22 mouse cellular contexts compared by ENCODE assay signal in genomic region chr1:183595306-183595705, GRCm38 (mm10).
DNase-seq lines count a peak whose midpoint lies in the region; ATAC-seq lines count a peak whose summit lies in the region.
"Had no signal": no experiment of that assay in that cellular context is flagged by ENCODE, and none has a peak within 500 bp of the region (broad histone marks: within the 10 kb centered on the region; RNA-seq: fewer than 3 reads in every experiment).

No protein-coding gene starts in this region.

- H3K4me1 ChIP-seq in forebrain, embryonic 11.5 days (replicated peaks; ENCODE audit: control insufficient read depth, insufficient read depth, low read length), result no peaks in the 10 kb centered on the region
- no peaks in the 10 kb centered on the region for H3K4me1 ChIP-seq in forebrain, embryonic 15.5 days
- no peaks in the 10 kb centered on the region for H3K4me1 ChIP-seq in liver, embryonic 12.5 days
- H3K4me1 ChIP-seq: embryonic facial prominence, embryonic 15.5 days; forebrain, embryonic 10.5 days; heart, embryonic 13.5 days; hindbrain, embryonic 13.5 days had no signal

- no peak overlapping the region for H3K9ac ChIP-seq in forebrain, embryonic 11.5 days (ENCODE audit: low read length)
- H3K9ac ChIP-seq in forebrain, embryonic 15.5 days (replicated peaks), result no peak overlapping the region
- H3K9ac ChIP-seq in liver, embryonic 12.5 days, result no peak overlapping the region
- H3K9ac ChIP-seq: embryonic facial prominence, embryonic 15.5 days; heart, embryonic 13.5 days; hindbrain, embryonic 13.5 days had no signal

- 83% methylated on average over 5 of the region's 5 CpGs for WGBS in forebrain, embryonic 11.5 days
- WGBS in forebrain, embryonic 15.5 days, result 66% methylated on average over 5 of the region's 5 CpGs
- WGBS in liver, embryonic 12.5 days (ENCODE audit: insufficient replicate concordance), result 63% methylated on average over 5 of the region's 5 CpGs

- no peaks in the 10 kb centered on the region for H3K9me3 ChIP-seq in forebrain, embryonic 11.5 days (ENCODE audit: control insufficient read depth, low read length)
- no peaks in the 10 kb centered on the region for H3K9me3 ChIP-seq in forebrain, embryonic 15.5 days
- H3K9me3 ChIP-seq in liver, embryonic 12.5 days (replicated peaks), result no peaks in the 10 kb centered on the region
- H3K9me3 ChIP-seq: embryonic facial prominence, embryonic 15.5 days; forebrain, embryonic 10.5 days; heart, embryonic 13.5 days; hindbrain, embryonic 13.5 days had no signal

- DNase-seq in forebrain, embryonic 11.5 days (ENCODE audit: low spot score), result peak; percentile 44
- peak; percentile 4 for DNase-seq in left cerebral cortex, adult 11 months (ENCODE audit: low spot score)
- DNase-seq in left cerebral cortex, postnatal 25 days (ENCODE audit: low spot score in 2 of 2), result no peak
- DNase-seq in brain, adult 2 months (ENCODE audit: low read depth, low spot score), result peak; percentile 17
- peak; percentile 2 for DNase-seq in telencephalon, adult 2 months (ENCODE audit: low read depth, low spot score)
- DNase-seq: adrenal gland, postnatal 14 days; cerebellum, adult 11 months; cerebellum, adult 8-10 months; cerebellum, postnatal 14 days; gastrocnemius, adult 2 months; gastrocnemius, postnatal 25 days; heart, postnatal 36 days had no signal

- no peaks in the 10 kb centered on the region for H3K27me3 ChIP-seq in forebrain, embryonic 11.5 days (ENCODE audit: control insufficient read depth, insufficient read depth, low read length)
- H3K27me3 ChIP-seq in forebrain, embryonic 15.5 days, result no peaks in the 10 kb centered on the region
- no peaks in the 10 kb centered on the region for H3K27me3 ChIP-seq in liver, embryonic 12.5 days (replicated peaks)
- H3K27me3 ChIP-seq: hindbrain, embryonic 13.5 days; Patski had no signal

- H3K27ac ChIP-seq in forebrain, embryonic 11.5 days (ENCODE audit: low read depth, low read length), result no peak overlapping the region
- no peak overlapping the region for H3K27ac ChIP-seq in forebrain, embryonic 15.5 days (replicated peaks)
- no peak overlapping the region for H3K27ac ChIP-seq in liver, embryonic 12.5 days
- H3K27ac ChIP-seq: embryonic facial prominence, embryonic 15.5 days; forebrain, embryonic 10.5 days; gastrocnemius, adult 2 months; heart, embryonic 13.5 days; hindbrain, embryonic 13.5 days; hindbrain, postnatal 0 days had no signal

- H3K4me3 ChIP-seq in forebrain, embryonic 11.5 days (ENCODE audit: low read depth, low read length), result no peak overlapping the region
- no peak overlapping the region for H3K4me3 ChIP-seq in forebrain, embryonic 15.5 days
- H3K4me3 ChIP-seq in liver, embryonic 12.5 days, result no peak overlapping the region
- H3K4me3 ChIP-seq: embryonic facial prominence, embryonic 15.5 days; erythroblast, embryonic 14.5 days; forebrain, embryonic 10.5 days; gastrocnemius, adult 2 months; heart, embryonic 13.5 days; hindbrain, embryonic 13.5 days had no signal

- H3K4me2 ChIP-seq in forebrain, embryonic 11.5 days (ENCODE audit: low read depth, low read length, severe bottlenecking), result no peak overlapping the region
- no peak overlapping the region for H3K4me2 ChIP-seq in forebrain, embryonic 15.5 days (replicated peaks)
- no peak overlapping the region for H3K4me2 ChIP-seq in liver, embryonic 12.5 days
- H3K4me2 ChIP-seq: embryonic facial prominence, embryonic 15.5 days; heart, embryonic 13.5 days; hindbrain, embryonic 13.5 days had no signal

- ATAC-seq in forebrain, embryonic 11.5 days (replicated peaks; ENCODE audit: low FRiP score), result no peak
- ATAC-seq in forebrain, embryonic 15.5 days (replicated peaks), result no peak
- ATAC-seq in liver, embryonic 12.5 days, result no peak
- ATAC-seq: activated CD4-positive, CD25-positive, alpha-beta regulatory T cell, adult 4 months; hindbrain, postnatal 0 days; Patski had no signal

- intact Hi-C loops in left cerebral cortex, postnatal 25 days (cut with DNase I), result no loop called here

- H3K36me3 ChIP-seq in forebrain, embryonic 11.5 days (ENCODE audit: control insufficient read depth, insufficient read depth, low read length), result no peaks in the 10 kb centered on the region
- no peaks in the 10 kb centered on the region for H3K36me3 ChIP-seq in forebrain, embryonic 15.5 days
- H3K36me3 ChIP-seq in liver, embryonic 12.5 days, result no peaks in the 10 kb centered on the region
- H3K36me3 ChIP-seq: embryonic facial prominence, embryonic 15.5 days; forebrain, embryonic 10.5 days; heart, embryonic 13.5 days; hindbrain, embryonic 13.5 days had no signal

Comparison
In these comparisons a context has a peak if more than half of its experiments do, and no peak if none do; other contexts are left out.
1. DNase-seq: peak in forebrain, embryonic 11.5 days (single experiment), left cerebral cortex, adult 11 months (single experiment), brain, adult 2 months (single experiment) and telencephalon, adult 2 months (single experiment); none in left cerebral cortex, postnatal 25 days (0 of 2).